Mouse (Mus musculus) layer of hippocampus, postnatal 10 days (tissue): ENCODE results near the gene Bloc1s2. TPM values are rescaled to one million over a fixed set of nuclear protein-coding genes. Genes with fewer than 3 reads are reported as not detected.

ENCODE experiments used
- DNase-seq, 2 experiments: peaks; one replicate each; pipeline ENCODE4 v3.0.0; 2021; ENCODE audit warnings: low spot score in 2 of 2
- long read RNA-seq: library from polyadenylated mRNA; stranded (forward); transcript quantifications from one replicate; pipeline ENCODE4 v2.0.0, GENCODE M21; 2023
- total RNA-seq, 2 experiments: library from RNA; stranded (reverse); gene quantifications; 2 replicates each; pipeline ENCODE4 v1.2.3; 2021

Gene Bloc1s2
- total RNA-seq: 10 to 100 TPM; 70.4 to 75.6 TPM
- long read RNA-seq, transcript Bloc1s2-201 (5 exons, 885 nt): major isoform, 118 of 135 reads
- long read RNA-seq, partial matches to known transcripts: 5 of 135 reads
- long read RNA-seq, other reads (novel, unspliced or antisense): 11 of 135 reads

GRCm38 (mm10) chr19:44145702-44146567 lies at the start of gene Bloc1s2:
Bloc1s2 (minus strand) TSS chr19:44146446.
- DNase-seq: peak; percentile 83 to 91

- DNase-seq: peak; percentile 81 to 86
These were observed 48.9 kb upstream of the Bloc1s2 start for GRCm38 (mm10) chr19:44195138-44195537.

- DNase-seq: no peak
These were observed 47.7 kb upstream of the Bloc1s2 start for GRCm38 (mm10) chr19:44193906-44194305.

GRCm38 (mm10) chr19:44192342-44192741 lies 46.1 kb upstream of the Bloc1s2 start, which contains the start of gene Pkd2l1:
Pkd2l1 (minus strand) TSS chr19:44192442.
- no peak for DNase-seq

- no peak for DNase-seq
These were observed 42.8 kb upstream of the Bloc1s2 start for GRCm38 (mm10) chr19:44189056-44189455.

- no peak for DNase-seq
These were observed 37.7 kb upstream of the Bloc1s2 start for GRCm38 (mm10) chr19:44183968-44184367.

- no peak for DNase-seq
These were observed 34.3 kb upstream of the Bloc1s2 start for GRCm38 (mm10) chr19:44180502-44180901.

- no peak for DNase-seq
These were observed 30.5 kb upstream of the Bloc1s2 start for GRCm38 (mm10) chr19:44176741-44177140.

GRCm38 (mm10) chr19:44174835-44175234 lies 28.6 kb upstream of the Bloc1s2 start:
- no peak for DNase-seq

- no peak for DNase-seq
These were observed 15.3 kb upstream of the Bloc1s2 start for GRCm38 (mm10) chr19:44161515-44161914.

GRCm38 (mm10) chr19:44159386-44159785 lies 13.1 kb upstream of the Bloc1s2 start:
- no peak for DNase-seq

- DNase-seq: no peak
These were observed 10.8 kb upstream of the Bloc1s2 start for GRCm38 (mm10) chr19:44157005-44157404.

GRCm38 (mm10) chr19:44153781-44154180 lies 7.5 kb upstream of the Bloc1s2 start:
- DNase-seq: no peak

- DNase-seq: no peak
These were observed 2.7 kb upstream of the Bloc1s2 start for GRCm38 (mm10) chr19:44148991-44149390.

- no peak for DNase-seq
These were observed 2.1 kb upstream of the Bloc1s2 start for GRCm38 (mm10) chr19:44148345-44148744.

- DNase-seq: no peak
These were observed 705 bp upstream of the Bloc1s2 start for GRCm38 (mm10) chr19:44146951-44147350.

GRCm38 (mm10) chr19:44146568-44146879 lies 278 bp upstream of the Bloc1s2 start:
- DNase-seq: no peak

GRCm38 (mm10) chr19:44144366-44144765 lies 1.9 kb downstream of the Bloc1s2 start:
- DNase-seq: no peak

GRCm38 (mm10) chr19:44135960-44136485 lies 10.2 kb downstream of the Bloc1s2 start:
- peak in 1 of 2 experiments; percentile 17 for DNase-seq

- DNase-seq: peak; percentile 88 to 90
These were observed 10.9 kb downstream of the Bloc1s2 start, which contains the start of gene Cwf19l1 for GRCm38 (mm10) chr19:44135072-44135959. Cwf19l1 (minus strand) TSS chr19:44135876.

GRCm38 (mm10) chr19:44132917-44133316 lies 13.3 kb downstream of the Bloc1s2 start:
- DNase-seq: no peak
